ENCODE assay signal across 11 mouse cellular contexts in genomic region chr3:124930773-124931607, GRCm38 (mm10).
DNase-seq lines count a peak whose midpoint lies in the region; ATAC-seq and TF ChIP-seq lines count a peak whose summit lies in the region.
"Had no signal": no experiment of that assay in that cellular context is flagged by ENCODE, and none has a peak within 500 bp of the region (broad histone marks: within the 10 kb centered on the region; RNA-seq: fewer than 3 reads in every experiment).

No protein-coding gene starts in this region.

- H3K4me2 ChIP-seq in kidney, embryonic 16.5 days (replicated peaks; ENCODE audit: low read depth, low read length) = peak overlapping the region; percentile 23
- H3K4me2 ChIP-seq in embryonic facial prominence, embryonic 11.5 days (ENCODE audit: low read depth, low read length) = no peak overlapping the region
- H3K4me2 ChIP-seq in midbrain, embryonic 16.5 days (ENCODE audit: low read length) = peak overlapping the region; percentile 54
- no peak overlapping the region for H3K4me2 ChIP-seq in liver, embryonic 12.5 days
- H3K4me2 ChIP-seq: heart, embryonic 11.5 days had no signal

- H3K4me1 ChIP-seq in kidney, embryonic 16.5 days (ENCODE audit: insufficient read depth, low read length) = no peaks in the 10 kb centered on the region
- H3K4me1 ChIP-seq in embryonic facial prominence, embryonic 11.5 days (ENCODE audit: control insufficient read depth, insufficient read depth, low read length) = no peaks in the 10 kb centered on the region
- H3K4me1 ChIP-seq in midbrain, embryonic 16.5 days (ENCODE audit: control insufficient read depth, insufficient read depth, low read length) = peaks cover 3% of the 10 kb centered on the region
- no peaks in the 10 kb centered on the region for H3K4me1 ChIP-seq in heart, adult 2 months (ENCODE audit: control insufficient read depth, insufficient read depth, low read length)
- no peaks in the 10 kb centered on the region for H3K4me1 ChIP-seq in liver, embryonic 12.5 days

- 27% methylated on average over 15 of the region's 15 CpGs for WGBS in kidney, embryonic 16.5 days
- WGBS in embryonic facial prominence, embryonic 11.5 days = 47% methylated on average over 15 of the region's 15 CpGs
- 25% methylated on average over 15 of the region's 15 CpGs for WGBS in midbrain, embryonic 16.5 days
- WGBS in heart, adult 2 months = 56% methylated on average over 15 of the region's 15 CpGs
- WGBS in liver, embryonic 12.5 days (ENCODE audit: insufficient replicate concordance) = 61% methylated on average over 15 of the region's 15 CpGs

- H3K9me3 ChIP-seq in kidney, embryonic 16.5 days (ENCODE audit: low read length) = no peaks in the 10 kb centered on the region
- H3K9me3 ChIP-seq in embryonic facial prominence, embryonic 11.5 days (replicated peaks; ENCODE audit: control insufficient read depth, low read length) = no peaks in the 10 kb centered on the region
- no peaks in the 10 kb centered on the region for H3K9me3 ChIP-seq in midbrain, embryonic 16.5 days (replicated peaks; ENCODE audit: control insufficient read depth, low read length, poor library complexity, severe bottlenecking)
- H3K9me3 ChIP-seq in liver, embryonic 12.5 days (replicated peaks) = no peaks in the 10 kb centered on the region

- H3K36me3 ChIP-seq in kidney, embryonic 16.5 days (ENCODE audit: insufficient read depth, low read length) = no peaks in the 10 kb centered on the region
- no peaks in the 10 kb centered on the region for H3K36me3 ChIP-seq in embryonic facial prominence, embryonic 11.5 days (replicated peaks; ENCODE audit: control insufficient read depth, insufficient read depth, low read depth, low read length)
- no peaks in the 10 kb centered on the region for H3K36me3 ChIP-seq in midbrain, embryonic 16.5 days (ENCODE audit: control insufficient read depth, insufficient read depth, low read length)
- H3K36me3 ChIP-seq in heart, adult 2 months (ENCODE audit: control insufficient read depth, insufficient read depth, low read length) = no peaks in the 10 kb centered on the region
- no peaks in the 10 kb centered on the region for H3K36me3 ChIP-seq in liver, embryonic 12.5 days

- no peak for TF ChIP-seq EP300 in heart, adult 2 months (IDR thresholded peaks at IDR 0.05; ENCODE audit: insufficient read depth, low read depth, low read length)

- no peak overlapping the region for H3K27ac ChIP-seq in kidney, embryonic 16.5 days (ENCODE audit: low read length)
- no peak overlapping the region for H3K27ac ChIP-seq in embryonic facial prominence, embryonic 11.5 days (replicated peaks; ENCODE audit: low read depth, low read length)
- H3K27ac ChIP-seq in midbrain, embryonic 16.5 days (ENCODE audit: low read length) = peak overlapping the region; percentile 71; the same call in 1 of the 2 replicates
- no peak overlapping the region for H3K27ac ChIP-seq in heart, adult 2 months
- no peak overlapping the region for H3K27ac ChIP-seq in liver, embryonic 12.5 days

- TF ChIP-seq POLR2A in heart, adult 2 months (IDR thresholded peaks at IDR 0.05; ENCODE audit: insufficient read depth, low read depth, low read length) = no peak

- intact Hi-C loops in heart, adult 2 months (cut with DNase I) = no loop called here

- H3K9ac ChIP-seq in kidney, embryonic 16.5 days (replicated peaks; ENCODE audit: low read length) = no peak overlapping the region
- H3K9ac ChIP-seq in embryonic facial prominence, embryonic 11.5 days (replicated peaks; ENCODE audit: low read length) = no peak overlapping the region
- peak overlapping the region; percentile 45; the same call in 1 of the 2 replicates for H3K9ac ChIP-seq in midbrain, embryonic 16.5 days (ENCODE audit: low read depth, low read length)
- no peak overlapping the region for H3K9ac ChIP-seq in heart, adult 2 months (ENCODE audit: low read depth, low read length)
- H3K9ac ChIP-seq in liver, embryonic 12.5 days = no peak overlapping the region

- H3K79me2 ChIP-seq in heart, adult 2 months (replicated peaks; ENCODE audit: control insufficient read depth, insufficient read depth, low read length) = no peaks in the 10 kb centered on the region

- H3K4me3 ChIP-seq in kidney, embryonic 16.5 days (ENCODE audit: low read length) = 0 out of 2 replicates have a peak overlapping the region, but pooled peaks have one; percentile 12
- no peak overlapping the region for H3K4me3 ChIP-seq in embryonic facial prominence, embryonic 11.5 days (ENCODE audit: low read depth, low read length)
- H3K4me3 ChIP-seq in midbrain, embryonic 16.5 days (ENCODE audit: low read depth, low read length) = peak overlapping the region; percentile 24
- no peak overlapping the region for H3K4me3 ChIP-seq in heart, adult 2 months
- H3K4me3 ChIP-seq in liver, embryonic 12.5 days = no peak overlapping the region

- no peaks in the 10 kb centered on the region for H3K27me3 ChIP-seq in kidney, embryonic 16.5 days (ENCODE audit: insufficient read depth, low read length)
- no peaks in the 10 kb centered on the region for H3K27me3 ChIP-seq in embryonic facial prominence, embryonic 11.5 days (ENCODE audit: control insufficient read depth, insufficient read depth, low read length)
- H3K27me3 ChIP-seq in midbrain, embryonic 16.5 days (ENCODE audit: control insufficient read depth, insufficient read depth, low read depth, low read length) = no peaks in the 10 kb centered on the region
- H3K27me3 ChIP-seq in heart, adult 2 months (ENCODE audit: control insufficient read depth, insufficient read depth, low read length) = no peaks in the 10 kb centered on the region
- no peaks in the 10 kb centered on the region for H3K27me3 ChIP-seq in liver, embryonic 12.5 days (replicated peaks)

- no peak for DNase-seq in kidney, postnatal 25 days
- DNase-seq in embryonic facial prominence, embryonic 11.5 days (ENCODE audit: low spot score) = peak; percentile 10
- peak; percentile 6 for DNase-seq in layer of hippocampus, adult 11-12 months (ENCODE audit: low spot score)
- no peak for DNase-seq in heart, adult 2 months
- no peak for DNase-seq in cerebellum, adult 9-11 months
- DNase-seq: kidney, postnatal 14 days; lung, postnatal 36 days had no signal

- ATAC-seq in kidney, embryonic 16.5 days (ENCODE audit: low FRiP score, low TSS enrichment) = peak; percentile 23; the same call in 1 of the 2 replicates
- peak; percentile 87; the same call in 1 of the 2 replicates for ATAC-seq in embryonic facial prominence, embryonic 11.5 days (replicated peaks; ENCODE audit: insufficient number of reproducible peaks, low FRiP score, low TSS enrichment, low read depth)
- ATAC-seq in midbrain, embryonic 16.5 days = peak; percentile 86
- ATAC-seq in liver, embryonic 12.5 days = no peak

- TF ChIP-seq CTCF in heart, adult 2 months (IDR thresholded peaks at IDR 0.05) = no peak

Comparison
In these comparisons a context has a peak if more than half of its experiments do, and no peak if none do; other contexts are left out.
1. H3K4me2 ChIP-seq: peak in kidney, embryonic 16.5 days (single experiment) and midbrain, embryonic 16.5 days (single experiment); none in embryonic facial prominence, embryonic 11.5 days (single experiment) and liver, embryonic 12.5 days (single experiment).
2. H3K4me3 ChIP-seq: peak in kidney, embryonic 16.5 days (single experiment) and midbrain, embryonic 16.5 days (single experiment); none in embryonic facial prominence, embryonic 11.5 days (single experiment), heart, adult 2 months (single experiment) and liver, embryonic 12.5 days (single experiment).
3. DNase-seq: peak in embryonic facial prominence, embryonic 11.5 days (single experiment) and layer of hippocampus, adult 11-12 months (single experiment); none in kidney, postnatal 25 days (0 of 2), heart, adult 2 months (0 of 2) and cerebellum, adult 9-11 months (single experiment).